Mouse (Mus musculus): ENCODE measurements around the gene Sag. TPM values are rescaled to one million over a fixed set of nuclear protein-coding genes. Genes with fewer than 3 reads are reported as not detected.
"Not testable (repeated sequence)": the region's sequence is repeated elsewhere in the genome, so short reads cannot be mapped to it uniquely, and the experiment has no call there.

Gene Sag
- polyA plus RNA-seq, 1 experiment from 2014 or later, result 1.5 TPM

- not testable (repeated sequence) for H3K27ac ChIP-seq (ENCODE audit: low read depth, low read length); H3K9me3 ChIP-seq (ENCODE audit: control insufficient read depth, low read length); H3K4me3 ChIP-seq (ENCODE audit: low read depth, low read length); H3K4me2 ChIP-seq; H3K36me3 ChIP-seq (ENCODE audit: control insufficient read depth, insufficient read depth, low read length); H3K27me3 ChIP-seq (ENCODE audit: control insufficient read depth, insufficient read depth, low read length); H3K9ac ChIP-seq (ENCODE audit: low read length); ATAC-seq (ENCODE audit: low FRiP score); H3K4me1 ChIP-seq (ENCODE audit: control insufficient read depth, insufficient read depth, low read length); DNase-seq (ENCODE audit: low spot score, missing footprints)
- 92% methylated on average over 1 of the region's 1 CpGs for WGBS
These were observed 24.0 kb downstream of the Sag start for GRCm38 (mm10) chr1:87827476-87827875.

DNA sequence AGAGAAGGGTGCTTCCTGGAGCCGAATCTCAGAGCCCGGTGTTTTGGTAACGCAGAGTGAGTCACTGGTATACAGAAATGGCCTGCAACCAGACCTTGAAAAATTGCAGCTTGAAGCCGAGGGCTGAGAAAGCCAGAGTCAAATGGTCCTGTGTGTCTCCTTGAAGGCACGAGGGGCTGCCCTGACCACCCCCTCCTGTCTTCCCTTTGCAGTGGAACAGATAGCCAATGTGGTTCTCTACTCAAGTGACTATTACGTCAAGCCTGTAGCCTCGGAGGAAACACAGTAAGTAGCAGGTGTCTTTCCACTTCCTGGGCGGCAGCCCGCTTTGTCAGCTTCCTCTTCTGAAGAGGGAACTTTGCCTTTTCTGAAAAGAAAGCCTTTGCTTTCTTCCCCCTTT lies 24.7 kb downstream of the Sag start:
- H3K4me3 ChIP-seq (ENCODE audit: low read depth, low read length), result no peak overlapping the region
- ATAC-seq (ENCODE audit: low FRiP score) (no peak), DNase-seq (ENCODE audit: low spot score, missing footprints) (no peak)
- 84% methylated on average over 9 of the region's 9 CpGs for WGBS
- H3K9ac ChIP-seq (ENCODE audit: low read length), result no peak overlapping the region
- H3K27ac ChIP-seq (ENCODE audit: low read depth, low read length), result no peak overlapping the region
- H3K36me3 ChIP-seq (ENCODE audit: control insufficient read depth, insufficient read depth, low read length), result no peaks in the 10 kb centered on the region
- no peaks in the 10 kb centered on the region for H3K27me3 ChIP-seq (ENCODE audit: control insufficient read depth, insufficient read depth, low read length)
- H3K9me3 ChIP-seq (ENCODE audit: control insufficient read depth, low read length), result no peaks in the 10 kb centered on the region
- peaks cover 4% of the 10 kb centered on the region; the same call in 1 of the 2 replicates for H3K4me1 ChIP-seq (ENCODE audit: control insufficient read depth, insufficient read depth, low read length)
- H3K4me2 ChIP-seq, result no peak overlapping the region

- Histone ChIP-seq H3K9me3 (ENCODE audit: control insufficient read depth, low read length) (no peaks in the 10 kb centered on the region), H3K4me1 (ENCODE audit: control insufficient read depth, insufficient read depth, low read length) (peaks cover 4% of the 10 kb centered on the region; the same call in 1 of the 2 replicates), H3K27ac (ENCODE audit: low read depth, low read length) (no peak overlapping the region), H3K27me3 (ENCODE audit: control insufficient read depth, insufficient read depth, low read length) (no peaks in the 10 kb centered on the region), H3K9ac (ENCODE audit: low read length) (no peak overlapping the region), H3K36me3 (ENCODE audit: control insufficient read depth, insufficient read depth, low read length) (no peaks in the 10 kb centered on the region), H3K4me3 (ENCODE audit: low read depth, low read length) (no peak overlapping the region), H3K4me2 (no peak overlapping the region)
- DNase-seq (ENCODE audit: low spot score, missing footprints) (no peak), ATAC-seq (ENCODE audit: low FRiP score) (no peak)
- 44% methylated on average over 7 of the region's 7 CpGs for WGBS
These were observed 25.6 kb downstream of the Sag start for GRCm38 (mm10) chr1:87828926-87829580.

DNA sequence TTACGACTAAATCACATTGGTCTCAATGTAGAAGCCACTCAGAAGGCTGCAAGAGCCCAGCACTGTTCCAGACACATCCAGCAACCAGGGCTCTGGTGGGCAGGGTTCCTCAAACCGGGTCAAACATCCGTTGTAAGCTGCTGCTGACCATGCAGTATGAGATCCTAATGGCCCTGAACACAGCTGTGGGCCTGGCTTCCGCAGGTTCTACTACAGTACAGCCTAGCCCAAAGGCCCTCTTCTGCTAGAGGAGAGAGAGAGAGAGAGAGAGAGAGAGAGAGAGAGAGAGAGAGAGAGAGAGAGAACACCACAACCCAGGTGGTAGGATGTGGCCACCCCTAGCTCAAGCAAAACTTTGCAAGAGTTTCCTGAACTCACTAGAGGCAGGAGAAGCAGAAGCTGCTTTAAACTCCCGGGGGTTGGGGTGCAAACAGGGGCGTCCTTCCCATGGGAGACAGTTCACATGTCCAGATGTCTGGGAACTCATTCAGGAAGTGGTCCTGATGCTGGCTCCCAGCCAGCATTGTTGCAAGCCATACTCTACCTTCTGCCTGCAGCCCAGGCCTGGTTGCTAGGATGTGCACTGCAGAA lies 26.2 kb downstream of the Sag start:
- H3K9ac ChIP-seq (ENCODE audit: low read length), result no peak overlapping the region
- H3K4me3 ChIP-seq (ENCODE audit: low read depth, low read length), result no peak overlapping the region
- peaks cover 4% of the 10 kb centered on the region; the same call in 1 of the 2 replicates for H3K4me1 ChIP-seq (ENCODE audit: control insufficient read depth, insufficient read depth, low read length)
- 63% methylated on average over 6 of the region's 6 CpGs for whole genome bisulfite sequencing
- no peak for DNase-seq (ENCODE audit: low spot score, missing footprints)
- no peak for ATAC-seq (ENCODE audit: low FRiP score)
- H3K27me3 ChIP-seq (ENCODE audit: control insufficient read depth, insufficient read depth, low read length), result no peaks in the 10 kb centered on the region
- H3K9me3 ChIP-seq (ENCODE audit: control insufficient read depth, low read length), result no peaks in the 10 kb centered on the region
- no peak overlapping the region for H3K4me2 ChIP-seq
- no peaks in the 10 kb centered on the region for H3K36me3 ChIP-seq (ENCODE audit: control insufficient read depth, insufficient read depth, low read length)
- no peak overlapping the region for H3K27ac ChIP-seq (ENCODE audit: low read depth, low read length)

GRCm38 (mm10) chr1:87836453-87836852 lies 33.0 kb downstream of the Sag start:
- Histone ChIP-seq H3K9me3 (ENCODE audit: control insufficient read depth, low read length) (no peaks in the 10 kb centered on the region), H3K9ac (ENCODE audit: low read length) (no peak overlapping the region), H3K27ac (ENCODE audit: low read depth, low read length) (no peak overlapping the region), H3K27me3 (ENCODE audit: control insufficient read depth, insufficient read depth, low read length) (no peaks in the 10 kb centered on the region), H3K36me3 (ENCODE audit: control insufficient read depth, insufficient read depth, low read length) (no peaks in the 10 kb centered on the region), H3K4me1 (ENCODE audit: control insufficient read depth, insufficient read depth, low read length) (no peaks in the 10 kb centered on the region), H3K4me2 (no peak overlapping the region), H3K4me3 (ENCODE audit: low read depth, low read length) (no peak overlapping the region)
- 67% methylated on average over 1 of the region's 1 CpGs for WGBS
- no peak for DNase-seq (ENCODE audit: low spot score, missing footprints)
- no peak for ATAC-seq (ENCODE audit: low FRiP score)

DNA sequence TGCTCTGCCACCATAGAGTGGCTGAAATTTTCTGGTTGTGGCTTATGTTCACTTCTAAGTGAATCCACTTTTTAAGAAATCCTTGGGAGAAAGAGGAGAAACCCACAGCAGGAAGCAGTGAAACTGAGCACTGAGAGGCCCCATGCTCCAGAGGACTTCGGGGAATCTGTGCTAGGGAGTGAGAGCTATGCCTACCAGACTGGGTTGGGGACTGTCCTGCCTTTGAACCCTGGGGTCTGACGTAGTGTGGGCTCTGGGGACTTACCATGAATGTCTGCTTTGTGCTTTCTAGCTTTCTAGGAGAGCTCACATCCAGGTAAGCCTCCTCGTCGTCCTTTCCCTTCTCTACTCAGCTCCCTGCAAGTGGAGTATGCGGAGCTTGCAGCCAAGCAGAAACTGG lies 33.5 kb downstream of the Sag start:
- Histone ChIP-seq H3K9ac (ENCODE audit: low read length) (no peak overlapping the region), H3K36me3 (ENCODE audit: control insufficient read depth, insufficient read depth, low read length) (no peaks in the 10 kb centered on the region), H3K4me3 (ENCODE audit: low read depth, low read length) (no peak overlapping the region), H3K9me3 (ENCODE audit: control insufficient read depth, low read length) (no peaks in the 10 kb centered on the region), H3K27me3 (ENCODE audit: control insufficient read depth, insufficient read depth, low read length) (no peaks in the 10 kb centered on the region), H3K4me1 (ENCODE audit: control insufficient read depth, insufficient read depth, low read length) (no peaks in the 10 kb centered on the region), H3K4me2 (no peak overlapping the region), H3K27ac (ENCODE audit: low read depth, low read length) (no peak overlapping the region)
- ATAC-seq (ENCODE audit: low FRiP score), result no peak
- 33% methylated on average over 5 of the region's 5 CpGs for WGBS
- DNase-seq (ENCODE audit: low spot score, missing footprints), result no peak

GRCm38 (mm10) chr1:87840411-87841208 lies 37.1 kb downstream of the Sag start:
- DNase-seq (ENCODE audit: low spot score, missing footprints) (no peak), ATAC-seq (ENCODE audit: low FRiP score) (no peak)
- 83% methylated on average over 11 of the region's 11 CpGs for WGBS
- no peaks in the 10 kb centered on the region for H3K9me3 ChIP-seq (ENCODE audit: control insufficient read depth, low read length)
- H3K4me1 ChIP-seq (ENCODE audit: control insufficient read depth, insufficient read depth, low read length), result no peaks in the 10 kb centered on the region
- no peak overlapping the region for H3K9ac ChIP-seq (ENCODE audit: low read length)
- no peak overlapping the region for H3K4me3 ChIP-seq (ENCODE audit: low read depth, low read length)
- H3K27ac ChIP-seq (ENCODE audit: low read depth, low read length), result no peak overlapping the region
- no peaks in the 10 kb centered on the region for H3K36me3 ChIP-seq (ENCODE audit: control insufficient read depth, insufficient read depth, low read length)
- H3K27me3 ChIP-seq (ENCODE audit: control insufficient read depth, insufficient read depth, low read length), result no peaks in the 10 kb centered on the region
- no peak overlapping the region for H3K4me2 ChIP-seq

GRCm38 (mm10) chr1:87846801-87847474 lies 43.5 kb downstream of the Sag start:
- H3K27ac ChIP-seq (ENCODE audit: low read depth, low read length), result no peak overlapping the region
- no peaks in the 10 kb centered on the region for H3K9me3 ChIP-seq (ENCODE audit: control insufficient read depth, low read length)
- DNase-seq (ENCODE audit: low spot score, missing footprints), result no peak

More at GRCm38 (mm10) chr1:87846801-87847474, 43.5 kb downstream of the Sag start:
- Histone ChIP-seq H3K36me3 (ENCODE audit: control insufficient read depth, insufficient read depth, low read length) (no peaks in the 10 kb centered on the region), H3K9ac (ENCODE audit: low read length) (no peak overlapping the region), H3K4me2 (no peak overlapping the region), H3K4me1 (ENCODE audit: control insufficient read depth, insufficient read depth, low read length) (no peaks in the 10 kb centered on the region), H3K27me3 (ENCODE audit: control insufficient read depth, insufficient read depth, low read length) (no peaks in the 10 kb centered on the region), H3K4me3 (ENCODE audit: low read depth, low read length) (no peak overlapping the region)
- WGBS, result 53% methylated on average over 2 of the region's 2 CpGs
- no peak for ATAC-seq (ENCODE audit: low FRiP score)
